Mouse (Mus musculus) megakaryocyte, embryonic 14.5 days (primary cell): ENCODE results near the gene Hnf1a. TPM values are rescaled to one million over a fixed set of nuclear protein-coding genes. Genes with fewer than 3 reads are reported as not detected.

ENCODE experiments used
- H3K27me3 ChIP-seq: replicated peaks from 2 replicates; pipeline ENCODE3; 2012; ENCODE audit warnings: inconsistent platforms
- H3K36me3 ChIP-seq: replicated peaks from 2 replicates; pipeline ENCODE3; 2012; ENCODE audit warnings: low read length, inconsistent platforms, mixed read lengths
- H3K4me1 ChIP-seq: 2 replicates; pipeline ENCODE4 v1.6.1; 2012; ENCODE audit warnings: inconsistent platforms
- H3K4me3 ChIP-seq: replicated peaks from 2 replicates; pipeline ENCODE3; 2012; ENCODE audit warnings: moderate library complexity, mild to moderate bottlenecking, inconsistent platforms
- H3K9me3 ChIP-seq: 2 replicates; pipeline ENCODE4 v1.6.1; 2012; ENCODE audit warnings: inconsistent platforms
- FLI1 ChIP-seq: IDR thresholded peaks from 2 replicates; pipeline ENCODE4 v1.6.1; 2012; ENCODE audit warnings: low read length, inconsistent platforms, mixed read lengths
- GATA1 ChIP-seq: IDR thresholded peaks from 3 replicates; pipeline ENCODE4 v1.6.1; 2012; ENCODE audit warnings: mixed read lengths, low read length, inconsistent platforms, borderline replicate concordance
- polyA plus RNA-seq: library from polyadenylated mRNA; stranded (reverse); fragments of >175 nt; gene quantifications from 2 replicates; pipeline ENCODE4 v1.2.3, GENCODE M21; 2012; ENCODE audit warnings: low replicate concordance; ENCODE audit not compliant: insufficient read depth

Hnf1a gene
- polyA plus RNA-seq, 1 experiment: not detected

- Histone ChIP-seq H3K36me3 (peaks cover 18% of the 10 kb centered on the region), H3K4me3 (no peak overlapping the region), H3K4me1 (peaks cover 3% of the 10 kb centered on the region), H3K9me3 (peaks cover 23% of the 10 kb centered on the region), H3K27me3 (peaks cover 6% of the 10 kb centered on the region)
- TF ChIP-seq FLI1 (no peak), GATA1 (no peak)
These were observed 62.1 kb downstream of the Hnf1a start for GRCm38 (mm10) chr5:114908598-114909305.

- peaks cover 23% of the 10 kb centered on the region for H3K27me3 ChIP-seq
- peaks cover 5% of the 10 kb centered on the region for H3K4me1 ChIP-seq
- no peak for TF ChIP-seq GATA1
- TF ChIP-seq FLI1: no peak
- H3K4me3 ChIP-seq: no peak overlapping the region
- H3K36me3 ChIP-seq: peaks cover 18% of the 10 kb centered on the region
- H3K9me3 ChIP-seq: peaks cover 23% of the 10 kb centered on the region
These were observed 68.5 kb downstream of the Hnf1a start for GRCm38 (mm10) chr5:114902413-114902812.

Other genes starting within 250 kb of the Hnf1a start
- gene Ankrd13a, start 196.4 kb downstream of the Hnf1a start, polyA plus RNA-seq: 99.9 and 118 TPM in 2 replicates
- 48.3 and 136 TPM in 2 replicates for gene Git2, start 195.6 kb downstream of the Hnf1a start, polyA plus RNA-seq
- gene 1500011B03Rik, start 147.6 kb downstream of the Hnf1a start, polyA plus RNA-seq: 24.5 and 89.4 TPM in 2 replicates
- 0.20 TPM in 1 of 2 replicates, not detected in the other for gene 4930519G04Rik, start 117.4 kb downstream of the Hnf1a start, polyA plus RNA-seq
- not detected in 2 replicates for gene Gm9936, start 112.4 kb downstream of the Hnf1a start, polyA plus RNA-seq
- gene Oasl2, start 74.2 kb downstream of the Hnf1a start, polyA plus RNA-seq: 8.6 TPM in 1 of 2 replicates, not detected in the other
- gene Oasl1, start 47.9 kb downstream of the Hnf1a start, polyA plus RNA-seq: 6.4 TPM in 1 of 2 replicates, not detected in the other
- 16.4 and 35.8 TPM in 2 replicates for gene 2210016L21Rik, start 28.9 kb downstream of the Hnf1a start, polyA plus RNA-seq
- gene Sppl3, start 40.0 kb upstream of the Hnf1a start, polyA plus RNA-seq: 8.1 and 18.2 TPM in 2 replicates
- not detected in 2 replicates for gene Gm10401, start 127.2 kb upstream of the Hnf1a start, polyA plus RNA-seq
- gene Acads, start 148.3 kb upstream of the Hnf1a start, polyA plus RNA-seq: 34.8 and 43.5 TPM in 2 replicates
- 13.4 and 25.4 TPM in 2 replicates for gene Unc119b, start 163.9 kb upstream of the Hnf1a start, polyA plus RNA-seq
- 69.9 and 84.4 TPM in 2 replicates for gene Mlec, start 187.1 kb upstream of the Hnf1a start, polyA plus RNA-seq
- 1.7 TPM in 1 of 2 replicates, not detected in the other for gene Cabp1, start 223.3 kb upstream of the Hnf1a start, polyA plus RNA-seq